Mouse (Mus musculus) macrophage (primary cell): ENCODE data around the gene Ppef1. TPM values are rescaled to one million over a fixed set of nuclear protein-coding genes. Genes with fewer than 3 reads are reported as not detected.

Experiments
- polyA plus RNA-seq: library from polyadenylated mRNA; stranded (reverse); fragments of 250-400 nt; gene quantifications from 3 replicates; pipeline ENCODE4 v1.2.4, GENCODE M21; 2018; ENCODE audit warnings: inconsistent platforms

The Ppef1 gene
- polyA plus RNA-seq, 1 experiment from 2014 or later: not detected

Other genes with a start within 250 kb of the Ppef1 start
- 32.7 to 36.3 TPM (median 34.3 TPM) in 3 replicates for gene Phka2, start 233.6 kb downstream of the Ppef1 start, polyA plus RNA-seq
- not detected in 3 replicates for gene Rs1, start 32.2 kb upstream of the Ppef1 start, polyA plus RNA-seq
- not detected in 3 replicates for gene Gja6, start 171.3 kb upstream of the Ppef1 start, polyA plus RNA-seq